Mouse (Mus musculus) liver, adult 2 months (tissue): ENCODE measurements around the gene Lgmn.

Source experiments
- CTCF ChIP-seq: fragments of 200-500 bp; IDR thresholded peaks from 2 replicates; pipeline ENCODE4 v1.5.1; 2011; ENCODE audit warnings: low read depth, low read length, control low read depth
- POLR2A ChIP-seq: fragments of 200-500 bp; IDR thresholded peaks from 2 replicates; pipeline ENCODE4 v1.6.1; 2011; ENCODE audit warnings: low read length, control low read depth; ENCODE audit not compliant: insufficient read depth; ENCODE audit errors: extremely low read depth

GRCm38 (mm10) chr12:102390042-102390441 lies 49.6 kb downstream of the Lgmn start:
- TF ChIP-seq CTCF (no peak), POLR2A (no peak)
